Mouse (Mus musculus) v-Abl transformed pro-B cells (cell line): ENCODE measurements around the gene Hao1.

Experiments
- in situ Hi-C, 2 experiments: fragments of 400-800 bp; cut with MboI; formaldehyde crosslinking; loops; one replicate each; pipeline ENCODE4 v1.15.1; 2025; ENCODE audit not compliant: unreplicated experiment in 2 of 2

Gene Hao1

DNA sequence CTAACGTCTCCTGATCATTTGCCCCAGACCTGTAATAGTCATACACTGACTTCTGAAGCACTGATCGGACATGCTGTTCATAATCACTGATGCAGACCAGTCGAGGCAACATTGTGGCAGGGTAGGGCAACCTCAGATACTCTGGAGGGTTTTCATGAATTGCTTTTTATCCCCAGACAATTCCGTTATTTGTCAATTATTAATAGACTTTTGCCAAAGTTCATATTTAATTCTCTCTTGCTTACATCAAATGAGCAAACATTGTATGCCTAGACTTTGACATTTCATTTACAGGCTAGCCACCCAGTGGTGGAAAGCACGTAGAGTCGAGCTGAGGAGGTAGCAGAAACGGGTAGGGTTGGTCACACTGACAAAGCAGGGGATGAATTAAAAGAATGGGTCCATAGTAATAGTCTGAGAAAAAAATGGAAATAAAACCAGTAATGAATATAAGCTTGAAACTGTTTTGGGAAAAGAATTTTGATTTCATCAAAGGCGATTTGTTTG is at the start of gene Hao1:
TSS of gene Hao1 (minus strand) at position 148 of the 507 bp plus-strand sequence.
- in situ Hi-C loops, result loop anchor here (5.0 to 10.0 kb wide), 3 partner anchors 121 to 778 kb away; no protein-coding TSS in a partner anchor

DNA sequence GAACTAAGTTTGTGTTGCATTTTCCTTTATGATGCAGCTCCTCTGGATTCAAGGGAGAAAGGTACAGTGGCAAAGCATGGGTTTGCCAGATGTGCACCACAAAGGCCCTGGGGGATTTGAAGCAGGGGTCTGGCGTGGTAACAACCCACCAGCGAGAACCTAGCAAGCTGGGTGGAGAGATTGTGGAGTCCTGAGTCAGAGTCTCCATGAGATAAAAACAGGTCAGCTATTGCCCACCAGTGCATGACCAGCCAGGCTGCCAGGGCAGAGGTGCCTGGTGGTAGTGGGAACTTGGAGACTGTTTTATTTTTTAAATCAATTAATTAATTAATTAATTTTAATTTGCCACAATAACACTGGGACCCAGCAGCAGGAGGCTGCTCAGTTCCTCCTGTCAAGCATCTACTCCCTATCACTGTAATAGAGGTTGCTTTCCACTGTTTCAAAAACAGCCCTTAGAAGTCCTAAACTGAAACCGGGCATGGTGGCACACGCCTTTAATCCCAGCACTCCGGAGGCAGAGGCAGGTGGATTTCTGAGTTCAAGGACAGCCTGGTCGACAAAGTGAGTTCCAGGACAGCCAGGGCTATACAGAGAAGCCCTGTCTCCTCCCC is 37.0 kb upstream of the Hao1 start:
- in situ Hi-C loops, result no loop called here

DNA sequence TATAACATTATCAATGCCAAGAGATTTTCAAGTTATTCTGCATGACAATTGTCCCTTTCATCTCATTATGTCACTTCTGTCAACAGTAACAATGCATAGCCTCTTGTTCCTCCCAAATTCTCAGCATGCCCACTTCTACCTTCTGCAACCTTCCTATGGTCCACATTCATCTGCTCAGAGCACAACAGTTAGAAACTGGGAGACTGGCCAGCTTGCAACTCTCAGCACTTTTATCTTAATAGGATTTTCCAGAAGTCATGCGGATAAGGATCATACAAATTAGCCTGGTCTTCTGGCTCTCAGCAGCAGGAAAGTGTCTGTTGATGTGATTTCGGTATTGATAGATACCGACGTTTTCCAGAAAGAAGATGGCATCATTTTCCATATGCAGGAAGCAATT is 31.1 kb upstream of the Hao1 start:
- in situ Hi-C loops, result no loop called here

DNA sequence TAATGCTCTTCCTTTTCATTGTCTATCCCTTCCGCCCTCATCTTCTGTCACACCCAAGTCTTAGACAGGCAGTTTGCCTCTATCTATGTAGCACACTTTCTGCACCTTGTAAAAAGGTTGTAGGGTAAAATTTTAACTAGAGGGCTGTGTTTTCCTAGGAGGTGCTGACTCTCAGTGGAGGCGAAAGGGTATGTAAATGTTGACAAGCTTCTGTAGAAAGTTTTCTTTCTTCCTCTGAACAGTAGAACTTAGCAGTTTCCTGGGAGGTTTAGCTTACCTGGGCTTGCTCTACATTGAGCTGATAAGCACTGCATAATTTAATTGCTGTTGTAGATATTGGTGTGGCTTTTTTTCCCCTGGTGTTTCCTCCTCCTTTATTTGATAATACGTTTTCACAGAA is 5.3 kb upstream of the Hao1 start:
- in situ Hi-C loops, result loop anchor here in 1 of 2 experiments (10.0 kb wide), 1 partner anchor 115 kb away; no protein-coding TSS in a partner anchor

GRCm38 (mm10) chr2:134552358-134552757 is 1.8 kb downstream of the Hao1 start:
- in situ Hi-C loops, result loop anchor here (5.0 to 10.0 kb wide), 3 partner anchors 122 to 780 kb away; no protein-coding TSS in a partner anchor

DNA sequence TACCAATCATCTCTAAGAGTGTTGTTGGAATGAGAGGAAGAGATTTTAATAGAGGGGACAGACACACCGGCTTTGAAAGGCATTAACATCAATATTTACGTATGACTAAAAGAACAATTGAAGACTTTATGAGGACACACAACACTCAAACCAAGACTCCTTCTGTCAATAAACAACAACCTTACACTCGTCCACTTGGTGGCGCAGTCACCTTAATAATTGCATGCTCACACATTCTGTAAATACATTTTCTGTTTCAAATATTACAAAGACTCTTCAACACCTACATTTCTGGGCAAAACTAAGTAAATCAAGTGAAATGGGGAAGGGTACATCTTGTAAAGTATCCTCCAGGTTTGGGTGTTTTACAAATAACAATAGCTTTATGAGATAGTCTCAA is 4.4 kb downstream of the Hao1 start:
- in situ Hi-C loops, result loop anchor here (5.0 to 10.0 kb wide), 3 partner anchors 125 to 783 kb away; no protein-coding TSS in a partner anchor

DNA sequence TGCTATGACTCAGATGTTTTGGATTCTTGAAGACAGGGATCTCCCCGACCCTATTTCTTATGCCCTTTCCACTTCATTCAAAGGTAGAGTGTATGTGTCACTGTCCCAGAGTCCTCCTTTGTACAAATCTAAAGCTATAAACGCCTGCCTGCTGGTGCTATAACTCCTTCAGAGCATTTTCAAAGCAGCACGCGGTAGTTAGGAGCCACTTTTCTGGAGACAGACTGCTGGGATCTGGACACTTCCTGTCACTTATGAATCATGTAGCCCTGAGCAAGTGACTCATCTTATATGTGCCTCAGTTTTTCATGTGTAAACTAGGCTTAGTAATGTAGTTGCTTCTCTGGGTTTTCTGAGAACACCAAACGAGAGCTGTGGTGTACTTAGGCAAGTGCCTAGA is 9.1 kb downstream of the Hao1 start:
- in situ Hi-C loops, result no loop called here

GRCm38 (mm10) chr2:134544321-134545065 is 9.7 kb downstream of the Hao1 start:
- in situ Hi-C loops, result no loop called here

GRCm38 (mm10) chr2:134543501-134543900 is 10.7 kb downstream of the Hao1 start:
- in situ Hi-C loops, result no loop called here

- in situ Hi-C loops, result no loop called here
Observed at GRCm38 (mm10) chr2:134541019-134541418, 13.1 kb downstream of the Hao1 start.

- in situ Hi-C loops, result no loop called here
Observed at GRCm38 (mm10) chr2:134538451-134538850, 15.7 kb downstream of the Hao1 start.

DNA sequence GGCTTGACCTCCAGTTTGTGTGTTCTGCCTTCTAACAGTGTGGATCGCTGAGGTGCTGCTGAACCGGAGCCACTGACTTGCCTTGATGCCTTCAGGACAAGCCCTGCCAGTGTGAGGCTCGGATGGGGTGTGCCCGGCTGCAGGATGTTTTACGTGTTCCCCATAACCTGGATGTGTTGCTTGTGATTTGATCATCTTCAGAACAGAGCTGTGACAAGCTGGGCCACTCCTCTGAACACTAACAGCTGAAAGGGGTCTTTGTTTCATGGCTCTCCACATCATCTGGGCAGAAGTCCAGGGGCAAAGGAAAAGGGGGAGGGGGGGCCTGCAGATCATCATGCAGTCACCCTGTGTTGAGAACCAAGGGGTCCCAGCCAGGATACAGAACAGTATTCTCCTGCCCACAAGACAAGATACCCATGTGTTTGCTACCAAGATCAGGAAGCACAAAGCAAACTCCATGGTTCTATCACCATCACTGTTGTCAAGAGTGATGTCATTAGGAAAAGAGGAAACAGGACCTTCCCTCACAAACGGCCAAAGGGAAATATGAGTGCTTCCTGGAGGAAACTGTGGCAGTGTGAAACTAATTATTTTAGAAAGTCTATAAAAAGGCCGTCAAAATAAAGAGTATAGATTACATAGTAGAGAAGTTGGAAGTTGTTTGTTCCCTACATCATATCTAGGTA is 25.9 kb downstream of the Hao1 start:
- in situ Hi-C loops, result no loop called here

DNA sequence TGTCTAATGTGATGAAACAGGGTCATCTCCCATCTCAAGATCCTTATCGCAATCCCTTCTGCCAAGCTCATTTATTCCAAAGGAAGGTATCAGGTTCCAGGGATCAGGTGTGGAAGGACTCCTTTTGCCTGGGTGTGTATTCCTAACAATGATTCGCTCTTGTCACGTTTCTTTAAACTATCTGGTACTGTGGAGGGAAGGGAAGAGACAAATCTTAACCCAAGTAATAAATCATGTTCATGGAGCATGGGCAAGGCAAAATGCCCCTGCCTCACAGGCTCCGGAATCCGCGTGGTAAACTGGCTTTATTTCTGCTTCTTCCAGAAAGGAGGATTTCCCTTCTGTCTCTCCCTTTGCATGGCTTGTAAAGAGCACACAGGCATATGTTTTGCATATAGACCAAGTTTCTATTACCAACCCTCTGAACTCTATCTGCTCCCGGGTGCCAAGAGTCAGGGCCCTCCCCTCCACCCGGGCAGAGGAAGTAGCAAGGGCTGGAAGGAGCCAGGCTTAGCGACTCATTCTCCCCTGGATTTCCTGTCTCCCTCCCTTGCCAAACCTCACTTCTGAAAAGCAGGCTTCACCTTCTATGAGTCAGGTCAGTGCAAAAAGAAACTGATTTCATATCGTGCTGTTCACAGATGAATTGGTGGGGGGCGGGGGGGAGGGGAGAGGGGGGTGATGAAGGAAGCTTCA is 26.6 kb downstream of the Hao1 start:
- in situ Hi-C loops, result no loop called here

DNA sequence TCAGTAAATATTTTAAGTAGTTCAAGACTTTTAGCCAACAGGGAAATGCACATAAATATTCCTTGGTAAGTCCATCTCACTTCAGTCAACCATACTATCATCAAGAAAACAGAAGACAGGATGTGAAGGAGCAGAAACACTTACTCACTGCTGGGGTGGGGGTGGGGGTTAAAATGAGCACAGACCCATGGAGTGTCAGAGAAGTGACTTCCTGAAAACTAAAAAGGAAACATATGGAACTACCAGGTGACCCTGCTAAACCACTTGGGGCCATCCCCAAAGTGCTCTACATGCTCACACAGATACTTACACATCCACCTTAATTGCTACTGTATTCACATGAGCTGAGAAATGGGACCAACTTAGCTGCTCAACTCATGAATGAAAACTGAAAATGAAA is 36.1 kb downstream of the Hao1 start:
- in situ Hi-C loops, result no loop called here

DNA sequence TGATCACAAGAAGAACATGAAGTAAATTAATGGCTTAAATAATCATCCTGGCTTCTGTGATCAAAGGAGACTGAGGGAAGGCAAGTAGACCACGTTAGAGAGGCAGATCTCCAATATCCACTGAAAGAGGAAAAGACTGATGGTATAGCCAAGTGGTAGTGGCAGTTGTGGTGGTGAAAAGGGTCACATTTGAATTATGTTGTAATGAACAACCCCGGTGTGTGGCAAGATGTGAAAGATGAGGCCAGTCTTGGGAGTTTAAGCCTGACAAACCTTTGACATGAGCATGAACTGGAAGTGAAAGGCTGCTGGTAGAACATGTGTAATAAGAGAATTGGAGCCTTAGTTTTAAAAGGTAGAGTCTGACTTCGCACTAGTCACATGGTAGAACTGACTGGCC is 54.4 kb downstream of the Hao1 start:
- in situ Hi-C loops, result loop anchor here in 1 of 2 experiments (25.0 kb wide), 1 partner anchor 1737 kb away; no protein-coding TSS in a partner anchor

- in situ Hi-C loops, result loop anchor here in 1 of 2 experiments (25.0 kb wide), 1 partner anchor 1736 kb away; no protein-coding TSS in a partner anchor
Observed at GRCm38 (mm10) chr2:134498450-134498849, 55.7 kb downstream of the Hao1 start.

DNA sequence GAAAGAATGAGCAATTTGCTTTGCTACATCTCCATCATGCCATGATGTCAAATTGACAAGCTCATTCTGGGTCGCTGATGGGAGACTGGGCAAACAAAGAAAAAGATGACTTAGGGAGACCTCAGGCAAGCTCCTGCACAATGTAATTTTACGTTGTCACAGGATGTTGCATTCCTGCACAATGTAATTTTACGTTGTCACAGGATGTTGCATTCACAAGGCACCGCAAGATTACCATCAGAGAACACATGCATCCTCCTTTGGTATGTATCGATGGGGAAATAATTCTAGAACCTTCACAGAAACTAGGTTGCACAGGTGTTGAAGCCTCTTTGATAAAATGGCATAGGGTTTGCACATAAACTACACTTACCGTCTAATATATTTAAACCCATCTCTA is 65.5 kb downstream of the Hao1 start:
- in situ Hi-C loops, result loop anchor here in 1 of 2 experiments (25.0 kb wide), 1 partner anchor 1726 kb away; no protein-coding TSS in a partner anchor

- in situ Hi-C loops, result loop anchor here in 1 of 2 experiments (25.0 kb wide), 1 partner anchor 1724 kb away; no protein-coding TSS in a partner anchor
Observed at GRCm38 (mm10) chr2:134486055-134486834, 67.9 kb downstream of the Hao1 start.

DNA sequence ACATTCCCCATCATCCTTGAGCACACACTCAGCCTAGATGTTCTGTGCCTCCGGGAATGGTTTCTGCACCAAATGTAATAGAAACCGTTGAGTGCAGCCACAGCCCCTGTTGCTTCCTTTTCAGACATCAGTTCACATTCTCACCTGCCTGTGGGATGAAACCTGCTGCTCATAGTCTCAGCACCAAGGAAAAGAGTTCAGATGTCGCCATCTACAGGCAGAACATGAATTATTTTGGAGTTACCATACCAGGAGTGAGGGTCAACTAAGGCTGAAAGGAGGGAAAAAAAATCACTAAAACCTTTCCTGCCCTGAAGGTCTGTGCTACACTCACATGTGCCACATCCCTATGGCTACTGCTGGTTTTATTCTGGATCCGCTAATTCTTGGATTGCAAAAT is 71.5 kb downstream of the Hao1 start:
- in situ Hi-C loops, result loop anchor here (5.0 to 25.0 kb wide), 5 partner anchors 1325 to 1720 kb away; no protein-coding TSS in a partner anchor
